Mouse (Mus musculus) forebrain, embryonic 15.5 days (tissue): ENCODE measurements around the gene Trim41. TPM values are rescaled to one million over a fixed set of nuclear protein-coding genes. Genes with fewer than 3 reads are reported as not detected.
"Not testable (repeated sequence)": the region's sequence is repeated elsewhere in the genome, so short reads cannot be mapped to it uniquely, and the experiment has no call there.

Experiments used
- ATAC-seq: fragments of 200-750 bp; cut with Nextera tagmentation; replicated peaks from 2 replicates; pipeline ENCODE4 v1.8.0; 2017; ENCODE audit warnings: mild to moderate bottlenecking, moderate TSS enrichment, moderate library complexity
- H3K27ac ChIP-seq: fragments of 300-500 bp; sonication (generic); replicated peaks from 2 replicates; pipeline ENCODE4 v1.5.1; 2015; ENCODE audit warnings: mild to moderate bottlenecking, inconsistent platforms
- H3K27me3 ChIP-seq: fragments of 300-500 bp; sonication (generic); 2 replicates; pipeline ENCODE4 v1.6.1; 2015; ENCODE audit warnings: inconsistent platforms
- H3K36me3 ChIP-seq: fragments of 300-500 bp; sonication (generic); 2 replicates; pipeline ENCODE4 v1.6.1; 2015; ENCODE audit warnings: mild to moderate bottlenecking, inconsistent platforms
- H3K4me1 ChIP-seq: fragments of 300-500 bp; sonication (generic); 2 replicates; pipeline ENCODE4 v1.6.1; 2015; ENCODE audit warnings: inconsistent platforms
- H3K4me2 ChIP-seq: fragments of 300-500 bp; sonication (generic); replicated peaks from 2 replicates; pipeline ENCODE4 v1.6.1; 2015; ENCODE audit warnings: mild to moderate bottlenecking, inconsistent platforms
- H3K4me3 ChIP-seq: fragments of 300-500 bp; sonication (generic); 2 replicates; pipeline ENCODE4 v1.5.1; 2015; ENCODE audit warnings: mild to moderate bottlenecking, inconsistent platforms
- H3K9ac ChIP-seq: fragments of 300-500 bp; sonication (generic); replicated peaks from 2 replicates; pipeline ENCODE4 v1.6.1; 2015; ENCODE audit warnings: mild to moderate bottlenecking, inconsistent platforms
- H3K9me3 ChIP-seq: fragments of 300-500 bp; sonication (generic); 2 replicates; pipeline ENCODE4 v1.6.1; 2016; ENCODE audit warnings: inconsistent platforms
- WGBS: fragments of 180-500 bp; shearing (Covaris S2); methylation state at CpG from one replicate; pipeline ENCODE4 v1.1.7; 2015; ENCODE audit warnings: mixed read lengths; 5-methylcytosine and 5-hydroxymethylcytosine counted together
- polyA plus RNA-seq: library from polyadenylated mRNA; unstranded; fragments of >200 nt; fragmentation: Nextera tagmentation; extraction: Ambion mirVana; gene quantifications from 2 replicates; pipeline ENCODE4 v1.2.1, GENCODE M21; 2015

Trim41 gene
- polyA plus RNA-seq, 1 experiment from 2014 or later = 6.3 TPM

- 81% methylated on average over 2 of the region's 2 CpGs for WGBS
- H3K4me2 ChIP-seq = not testable (repeated sequence)
Observed at GRCm38 (mm10) chr11:48846362-48846761, 29.2 kb upstream of the Trim41 start.

DNA sequence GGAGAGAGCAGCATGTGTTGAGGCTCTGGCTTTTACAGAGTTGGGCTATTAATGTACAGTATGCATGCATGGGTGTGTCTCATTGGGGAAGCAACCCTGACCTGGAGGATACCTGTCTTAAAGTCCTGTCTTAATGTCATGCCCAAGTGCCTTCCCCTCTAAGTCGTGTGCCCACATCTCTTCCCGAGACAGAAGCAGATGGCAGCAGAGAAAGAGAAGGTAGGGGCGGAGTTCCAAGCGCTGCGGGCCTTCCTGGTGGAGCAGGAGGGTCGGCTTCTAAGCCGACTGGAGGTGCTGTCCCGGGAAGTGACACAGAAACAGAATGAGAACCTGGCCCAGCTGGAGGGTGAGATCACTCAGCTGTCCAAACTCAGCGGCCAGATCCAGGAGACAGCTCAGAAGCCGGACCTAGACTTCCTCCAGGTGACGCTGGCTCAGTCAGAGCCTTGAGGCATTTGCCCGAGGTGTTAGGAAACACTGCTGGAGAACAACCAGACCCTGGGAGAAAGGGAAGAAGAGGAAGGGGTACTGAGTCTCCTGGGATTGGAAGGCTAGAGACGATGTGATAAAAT lies 28.2 kb upstream of the Trim41 start:
- Histone ChIP-seq H3K9me3 (no peaks in the 10 kb centered on the region), H3K9ac (no peak overlapping the region), H3K36me3 (no peaks in the 10 kb centered on the region), H3K27me3 (no peaks in the 10 kb centered on the region), H3K27ac (no peak overlapping the region), H3K4me2 (no peak overlapping the region), H3K4me1 (no peaks in the 10 kb centered on the region), H3K4me3 (no peak overlapping the region)
- ATAC-seq = no peak
- 44% methylated on average over 13 of the region's 13 CpGs for WGBS

More at GRCm38 (mm10) chr11:48846362-48846761, 29.2 kb upstream of the Trim41 start:
- H3K27me3 ChIP-seq, H3K27ac ChIP-seq, H3K4me3 ChIP-seq, H3K4me1 ChIP-seq, ATAC-seq, H3K36me3 ChIP-seq, H3K9ac ChIP-seq, H3K9me3 ChIP-seq: not testable (repeated sequence)

DNA sequence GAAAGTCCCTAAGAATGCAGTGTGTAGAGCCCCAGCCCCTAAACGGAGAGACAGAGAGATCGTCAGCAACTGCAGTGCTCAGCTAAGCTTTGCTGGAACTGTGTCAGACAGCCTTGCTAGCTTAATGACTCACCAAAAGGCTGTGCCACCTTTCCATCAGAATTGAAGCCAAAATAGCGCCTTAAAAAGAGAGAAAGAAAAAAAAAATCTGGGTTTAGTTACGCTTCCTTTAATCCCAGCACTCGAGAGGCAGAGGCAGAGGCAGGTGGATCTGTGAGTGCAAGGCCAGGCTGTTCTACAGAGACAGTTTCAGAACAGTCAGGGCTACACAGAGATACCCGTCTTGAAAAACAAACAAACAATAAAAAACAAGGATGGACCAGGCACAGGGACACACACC lies 27.2 kb upstream of the Trim41 start:
- H3K4me3 ChIP-seq = no peak overlapping the region
- H3K9ac ChIP-seq = no peak overlapping the region
- WGBS = 55% methylated on average over 6 of the region's 6 CpGs
- ATAC-seq = no peak
- H3K4me2 ChIP-seq = no peak overlapping the region
- H3K27ac ChIP-seq = no peak overlapping the region
- no peaks in the 10 kb centered on the region for H3K36me3 ChIP-seq
- no peaks in the 10 kb centered on the region for H3K9me3 ChIP-seq
- no peaks in the 10 kb centered on the region for H3K4me1 ChIP-seq
- no peaks in the 10 kb centered on the region for H3K27me3 ChIP-seq

DNA sequence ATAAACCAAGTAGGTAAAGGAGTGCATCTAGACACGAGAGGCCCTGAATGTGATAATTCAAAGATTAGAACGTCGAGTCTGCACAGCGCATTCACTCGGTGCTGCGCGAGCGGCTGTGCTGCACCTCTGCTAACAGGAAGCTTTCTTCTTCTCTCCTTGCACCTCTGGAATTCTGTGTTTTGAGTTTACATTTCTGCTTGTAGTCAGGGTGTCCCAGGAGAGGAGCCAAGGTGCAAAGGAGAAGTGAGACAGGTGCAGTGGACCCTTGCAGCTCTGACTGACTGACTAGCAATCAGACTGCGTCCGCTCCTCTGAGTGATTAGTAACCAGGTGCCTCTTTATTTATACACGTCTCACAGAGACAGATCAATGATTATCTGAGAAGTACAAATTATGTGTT lies 26.0 kb upstream of the Trim41 start:
- H3K36me3 ChIP-seq = no peaks in the 10 kb centered on the region
- 82% methylated on average over 11 of the region's 11 CpGs for WGBS
- ATAC-seq = no peak

GRCm38 (mm10) chr11:48842378-48842792 lies 25.2 kb upstream of the Trim41 start:
- H3K9ac ChIP-seq = no peak overlapping the region
- H3K36me3 ChIP-seq = no peaks in the 10 kb centered on the region
- 82% methylated on average over 4 of the region's 4 CpGs for WGBS
- H3K4me3 ChIP-seq = no peak overlapping the region
- H3K9me3 ChIP-seq = no peaks in the 10 kb centered on the region
- no peak for ATAC-seq
- H3K27ac ChIP-seq = no peak overlapping the region
- H3K27me3 ChIP-seq = no peaks in the 10 kb centered on the region
- H3K4me2 ChIP-seq = no peak overlapping the region
- peaks cover 7% of the 10 kb centered on the region for H3K4me1 ChIP-seq

More for the DNA sequence above, 26.0 kb upstream of the Trim41 start:
- Histone ChIP-seq H3K9me3 (no peaks in the 10 kb centered on the region), H3K27me3 (no peaks in the 10 kb centered on the region), H3K4me1 (peaks cover 5% of the 10 kb centered on the region), H3K27ac (no peak overlapping the region), H3K4me3 (no peak overlapping the region), H3K4me2 (no peak overlapping the region), H3K9ac (no peak overlapping the region)

DNA sequence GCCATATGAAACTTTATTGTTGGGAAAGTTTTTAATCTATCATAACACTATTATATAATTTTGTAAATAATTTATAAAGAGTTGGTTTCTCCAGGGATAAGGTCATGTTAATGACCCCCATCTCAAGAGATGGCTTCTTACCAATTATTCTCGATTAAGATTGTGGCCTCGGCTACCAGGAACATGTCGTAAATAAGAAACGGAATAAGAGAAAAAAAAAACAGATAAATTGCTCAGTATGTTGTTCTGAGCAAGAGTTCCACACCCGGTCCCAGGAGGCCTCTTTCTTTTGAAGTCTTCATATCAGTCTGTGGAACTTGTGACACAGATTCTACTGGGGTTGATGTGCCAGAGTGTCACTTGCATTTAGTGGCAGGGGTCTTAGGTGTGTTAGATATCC lies 24.1 kb upstream of the Trim41 start:
- Histone ChIP-seq H3K36me3 (no peaks in the 10 kb centered on the region), H3K27ac (no peak overlapping the region), H3K4me3 (no peak overlapping the region), H3K4me2 (no peak overlapping the region), H3K9ac (no peak overlapping the region), H3K9me3 (no peaks in the 10 kb centered on the region), H3K27me3 (no peaks in the 10 kb centered on the region), H3K4me1 (peaks cover 14% of the 10 kb centered on the region)
- 85% methylated on average over 5 of the region's 5 CpGs for WGBS
- ATAC-seq = no peak

GRCm38 (mm10) chr11:48840805-48841204 lies 23.7 kb upstream of the Trim41 start:
- Histone ChIP-seq H3K9me3 (no peaks in the 10 kb centered on the region), H3K4me3 (no peak overlapping the region), H3K4me1 (peaks cover 14% of the 10 kb centered on the region), H3K36me3 (no peaks in the 10 kb centered on the region), H3K27ac (no peak overlapping the region), H3K9ac (no peak overlapping the region), H3K27me3 (no peaks in the 10 kb centered on the region), H3K4me2 (no peak overlapping the region)
- no peak for ATAC-seq

GRCm38 (mm10) chr11:48838879-48839680 lies 21.9 kb upstream of the Trim41 start:
- Histone ChIP-seq H3K4me1 (peaks cover 19% of the 10 kb centered on the region), H3K9me3 (no peaks in the 10 kb centered on the region), H3K27me3 (no peaks in the 10 kb centered on the region), H3K9ac (0 out of 2 replicates have a peak overlapping the region, but pooled peaks have one; percentile 75), H3K27ac (no peak overlapping the region), H3K4me3 (peak overlapping the region; percentile 97; the same call in 1 of the 2 replicates), H3K36me3 (no peaks in the 10 kb centered on the region), H3K4me2 (peak overlapping the region; percentile 89)
- 70% methylated on average over 10 of the region's 10 CpGs for WGBS
- no peak for ATAC-seq

GRCm38 (mm10) chr11:48838181-48838797 lies 21.1 kb upstream of the Trim41 start:
- Histone ChIP-seq H3K4me3 (peak overlapping the region; percentile 97), H3K9me3 (no peaks in the 10 kb centered on the region), H3K36me3 (no peaks in the 10 kb centered on the region), H3K9ac (peak overlapping the region; percentile 75), H3K27me3 (no peaks in the 10 kb centered on the region), H3K4me2 (peak overlapping the region; percentile 89), H3K27ac (peak overlapping the region; percentile 63), H3K4me1 (peaks cover 22% of the 10 kb centered on the region)
- WGBS = 2% methylated on average over 16 of the region's 16 CpGs
- ATAC-seq = peak; percentile 14; the same call in 1 of the 2 replicates

- Histone ChIP-seq H3K36me3 (no peaks in the 10 kb centered on the region), H3K4me2 (peak overlapping the region; percentile 89), H3K27me3 (no peaks in the 10 kb centered on the region), H3K9me3 (no peaks in the 10 kb centered on the region), H3K4me3 (peak overlapping the region; percentile 97), H3K4me1 (peaks cover 22% of the 10 kb centered on the region), H3K9ac (peak overlapping the region; percentile 75), H3K27ac (peak overlapping the region; percentile 63)
- peak; percentile 36 for ATAC-seq
- WGBS = under 1% methylated on average over 77 of the region's 77 CpGs
Observed at GRCm38 (mm10) chr11:48837310-48838180, 20.4 kb upstream of the Trim41 start.

DNA sequence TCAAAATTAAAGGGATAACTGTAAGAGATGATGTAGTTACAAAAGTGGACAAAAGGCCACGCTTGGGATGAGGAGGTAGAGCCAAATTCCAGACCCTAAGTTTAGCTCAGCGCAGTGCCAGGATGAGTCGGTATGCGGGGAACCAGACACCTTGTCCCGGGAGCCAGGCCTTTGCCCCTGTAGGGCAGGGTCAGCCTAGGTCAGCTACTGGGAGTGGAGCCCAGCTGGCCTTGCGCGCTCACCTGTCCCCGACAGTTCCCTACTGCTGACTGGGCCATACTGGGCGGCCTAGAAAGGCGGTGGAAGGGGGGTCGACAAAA lies 19.8 kb upstream of the Trim41 start:
- WGBS = 9% methylated on average over 11 of the region's 11 CpGs
- Histone ChIP-seq H3K4me2 (peak overlapping the region; percentile 89), H3K9ac (peak overlapping the region; percentile 75), H3K36me3 (no peaks in the 10 kb centered on the region), H3K4me1 (peaks cover 22% of the 10 kb centered on the region), H3K4me3 (peak overlapping the region; percentile 97), H3K27me3 (no peaks in the 10 kb centered on the region), H3K27ac (0 out of 2 replicates have a peak overlapping the region, but pooled peaks have one; percentile 63), H3K9me3 (no peaks in the 10 kb centered on the region)
- 0 out of 2 replicates have a peak, but pooled peaks have one; percentile 0 for ATAC-seq
